Mouse (Mus musculus) MEL (cell line): ENCODE results near the gene Gm8220. TPM values are rescaled to one million over a fixed set of nuclear protein-coding genes. Genes with fewer than 3 reads are reported as not detected.
"Not testable (repeated sequence)": the region's sequence is repeated elsewhere in the genome, so short reads cannot be mapped to it uniquely, and the experiment has no call there.

ENCODE experiments used
- DNase-seq: peaks from one replicate; pipeline ENCODE4 v3.0.0; 2011; ENCODE audit warnings: low read depth, low spot score
- H3K27ac ChIP-seq: 2 replicates; pipeline ENCODE4 v1.5.1; 2012; ENCODE audit warnings: low read depth, mild to moderate bottlenecking, control low read depth, low read length, moderate library complexity; ENCODE audit not compliant: control insufficient read depth
- H3K27me3 ChIP-seq, 2 experiments: fragments of 150-350 bp in 1 of 2; sonication (generic) in 1 of 2; 2 replicates each; pipeline ENCODE4 v1.6.1; 2012; ENCODE audit warnings: low read length in 2 of 2, mild to moderate bottlenecking in 2 of 2, improper control_type of control experiment in 1 of 2, moderate library complexity in 1 of 2; ENCODE audit not compliant: insufficient read depth in 2 of 2, control insufficient read depth in 1 of 2
- H3K36me3 ChIP-seq, 2 experiments: 2 replicates each; pipeline ENCODE4 v1.6.1; 2012 to 2014; ENCODE audit warnings: low read length in 2 of 2, improper control_type of control experiment in 1 of 2, inconsistent platforms in 1 of 2, mild to moderate bottlenecking in 1 of 2; ENCODE audit not compliant: insufficient read depth in 2 of 2, control insufficient read depth in 1 of 2
- H3K4me1 ChIP-seq, 2 experiments: fragments of 150-350 bp in 1 of 2; sonication (generic) in 1 of 2; 2 replicates each; pipeline ENCODE4 v1.6.1; 2012; ENCODE audit warnings: low read length in 2 of 2, improper control_type of control experiment in 1 of 2, mild to moderate bottlenecking in 1 of 2; ENCODE audit not compliant: insufficient read depth in 2 of 2, control insufficient read depth in 1 of 2
- H3K4me3 ChIP-seq, 2 experiments: fragments of 150-350 bp in 1 of 2; sonication (generic) in 1 of 2; 2 replicates each; pipeline ENCODE4 v1.5.1; 2012; ENCODE audit warnings: low read depth in 2 of 2, low read length in 2 of 2, mild to moderate bottlenecking in 2 of 2, moderate library complexity in 2 of 2, control low read depth in 1 of 2, improper control_type of control experiment in 1 of 2; ENCODE audit not compliant: control insufficient read depth in 1 of 2, insufficient read depth in 1 of 2
- H3K79me2 ChIP-seq: 2 replicates; pipeline ENCODE4 v1.6.1; 2012; ENCODE audit warnings: mild to moderate bottlenecking, low read length, moderate library complexity; ENCODE audit not compliant: control insufficient read depth, poor library complexity, insufficient read depth
- H3K9ac ChIP-seq: 2 replicates; pipeline ENCODE4 v1.6.1; 2012; ENCODE audit warnings: low read depth, mild to moderate bottlenecking, control low read depth, low read length, moderate library complexity; ENCODE audit not compliant: control insufficient read depth, poor library complexity, severe bottlenecking
- H3K9me3 ChIP-seq: fragments of 150-350 bp; sonication (generic); replicated peaks from 2 replicates; pipeline ENCODE4 v1.6.1; 2012; ENCODE audit warnings: mild to moderate bottlenecking, low read length, improper control_type of control experiment, moderate library complexity; ENCODE audit not compliant: insufficient read depth
- EP300 ChIP-seq, 2 experiments: IDR thresholded peaks; 2 replicates each; pipeline ENCODE4 v1.6.1; 2011; ENCODE audit warnings: improper control_type of control experiment in 2 of 2, low read length in 2 of 2, low read depth in 1 of 2, mild to moderate bottlenecking in 1 of 2
- GABPA ChIP-seq: IDR thresholded peaks from 2 replicates; pipeline ENCODE4 v1.6.1; 2012; ENCODE audit warnings: low read depth, mild to moderate bottlenecking, inconsistent platforms, low read length, improper control_type of control experiment, moderate library complexity
- POLR2AphosphoS5 ChIP-seq: IDR thresholded peaks from 2 replicates; pipeline ENCODE4 v1.6.1; 2012; ENCODE audit warnings: low read depth, borderline replicate concordance, mild to moderate bottlenecking, inconsistent platforms, low read length, moderate library complexity, mixed read lengths
- USF2 ChIP-seq, 2 experiments: IDR thresholded peaks; 2 replicates each; pipeline ENCODE4 v1.6.1; 2011 to 2012; ENCODE audit warnings: improper control_type of control experiment in 2 of 2, low read length in 2 of 2, borderline replicate concordance in 1 of 2, inconsistent platforms in 1 of 2, low read depth in 1 of 2, mild to moderate bottlenecking in 1 of 2; ENCODE audit not compliant: insufficient read depth in 1 of 2
- polyA plus RNA-seq, 2 experiments: library from polyadenylated mRNA; stranded (reverse) in 1 of 2; unstranded in 1 of 2; fragments of >175 nt in 1 of 2; fragments of >200 nt in 1 of 2; gene quantifications; 2 replicates each; pipeline versions ENCODE4 v1.2.1 to v1.2.4; 2012; ENCODE audit warnings: low replicate concordance in 2 of 2, low read depth in 1 of 2; ENCODE audit not compliant: insufficient read length in 2 of 2, insufficient read depth in 1 of 2, missing spikeins in 1 of 2
- total RNA-seq: library from RNA; depleted of rRNA; stranded (reverse); fragments of 300-350 nt; gene quantifications from 2 replicates; pipeline ENCODE4 v1.2.3, GENCODE M21; 2012; rRNA removed

The Gm8220 gene
- total RNA-seq (not detected in 2 replicates), polyA plus RNA-seq (not detected)

GRCm38 (mm10) chr14:44285280-44285679 is at the start of gene Gm8220:
Gene Gm8220 (plus strand): TSS chr14:44285580.
- not testable (repeated sequence) for H3K4me3 ChIP-seq, H3K27me3 ChIP-seq, H3K27ac ChIP-seq, H3K9ac ChIP-seq, DNase-seq, H3K79me2 ChIP-seq, H3K9me3 ChIP-seq, H3K36me3 ChIP-seq, H3K4me1 ChIP-seq

- TF ChIP-seq EP300 (IDR thresholded peaks at IDR 0.05; ENCODE audit: low read depth in 1 of 2, low read length in 2 of 2) (no peak), USF2 (IDR thresholded peaks at IDR 0.05; ENCODE audit: borderline replicate concordance in 1 of 2, insufficient read depth in 1 of 2, low read depth in 1 of 2, low read length in 2 of 2) (no peak), GABPA (no peak), POLR2AphosphoS5 (no peak)
- H3K79me2 ChIP-seq, result no peaks in the 10 kb centered on the region
- H3K36me3 ChIP-seq, result no peaks in the 10 kb centered on the region
- H3K9ac ChIP-seq, result no peak overlapping the region
- H3K27me3 ChIP-seq, result no peaks in the 10 kb centered on the region
- H3K9me3 ChIP-seq, result no peaks in the 10 kb centered on the region
- DNase-seq, result no peak
- H3K27ac ChIP-seq, result no peak overlapping the region
- H3K4me1 ChIP-seq, result no peaks in the 10 kb centered on the region
- H3K4me3 ChIP-seq, result no peak overlapping the region
Observed at GRCm38 (mm10) chr14:44248039-44248438, 37.3 kb upstream of the Gm8220 start.

GRCm38 (mm10) chr14:44312049-44312448 is 26.7 kb downstream of the Gm8220 start:
- not testable (repeated sequence) for H3K9me3 ChIP-seq, H3K4me1 ChIP-seq, H3K27me3 ChIP-seq, H3K27ac ChIP-seq, H3K9ac ChIP-seq, DNase-seq, H3K36me3 ChIP-seq, H3K4me3 ChIP-seq, H3K79me2 ChIP-seq

GRCm38 (mm10) chr14:44338484-44338883 is 53.1 kb downstream of the Gm8220 start, which contains the start of gene Gm5930:
Gene Gm5930 (minus strand): TSS chr14:44338584.
- not testable (repeated sequence) for H3K9ac ChIP-seq, H3K9me3 ChIP-seq, DNase-seq, H3K4me3 ChIP-seq, H3K27me3 ChIP-seq, H3K27ac ChIP-seq, H3K79me2 ChIP-seq, H3K36me3 ChIP-seq, H3K4me1 ChIP-seq

Other genes starting within 250 kb of the Gm8220 start
- not detected in 2 replicates for gene Ear2, start 182.9 kb upstream of the Gm8220 start, total RNA-seq
- gene Ear2, start 182.9 kb upstream of the Gm8220 start, polyA plus RNA-seq, result under 1 TPM in 1 of 2 experiments, not detected in 1; 0.19 TPM
- gene Gm3327, start 161.7 kb upstream of the Gm8220 start, total RNA-seq, result not detected in 2 replicates
- not detected for gene Gm3327, start 161.7 kb upstream of the Gm8220 start, polyA plus RNA-seq
- gene Gm8212, start 87.9 kb upstream of the Gm8220 start, total RNA-seq, result not detected in 2 replicates
- gene Gm8212, start 87.9 kb upstream of the Gm8220 start, polyA plus RNA-seq, result not detected
- 0.33 and 0.77 TPM in 2 replicates for gene 4930503E14Rik, start 72.3 kb upstream of the Gm8220 start, total RNA-seq
- gene 4930503E14Rik, start 72.3 kb upstream of the Gm8220 start, polyA plus RNA-seq, result under 1 TPM in 1 of 2 experiments, not detected in 1; 0.14 TPM
- gene Gm5930, start 53.0 kb downstream of the Gm8220 start, total RNA-seq, result not detected in 2 replicates
- not detected for gene Gm5930, start 53.0 kb downstream of the Gm8220 start, polyA plus RNA-seq
- not detected in 2 replicates for gene Gm8229, start 79.8 kb downstream of the Gm8220 start, total RNA-seq
- not detected for gene Gm8229, start 79.8 kb downstream of the Gm8220 start, polyA plus RNA-seq
- gene Gm3371, start 125.1 kb downstream of the Gm8220 start, total RNA-seq, result not detected in 2 replicates
- gene Gm3371, start 125.1 kb downstream of the Gm8220 start, polyA plus RNA-seq, result not detected
- gene Gm8232, start 148.1 kb downstream of the Gm8220 start, total RNA-seq, result not detected in 2 replicates
- not detected for gene Gm8232, start 148.1 kb downstream of the Gm8220 start, polyA plus RNA-seq
- not detected in 2 replicates for gene BC061237, start 206.9 kb downstream of the Gm8220 start, total RNA-seq
- gene BC061237, start 206.9 kb downstream of the Gm8220 start, polyA plus RNA-seq, result not detected
- not detected in 2 replicates for gene Gm17093, start 232.7 kb downstream of the Gm8220 start, total RNA-seq
- gene Gm17093, start 232.7 kb downstream of the Gm8220 start, polyA plus RNA-seq, result not detected